Mouse (Mus musculus) 3134 (cell line): ENCODE measurements around the gene Aldh18a1.
"Not testable (repeated sequence)": the region's sequence is repeated elsewhere in the genome, so short reads cannot be mapped to it uniquely, and the experiment has no call there.

Source experiments
- DNase-seq: peaks from one replicate; pipeline ENCODE4 v3.0.0-alpha.2; 2011; ENCODE audit warnings: low spot score; ENCODE audit not compliant: insufficient read length; ENCODE audit errors: extremely low read depth

Gene Aldh18a1

DNA sequence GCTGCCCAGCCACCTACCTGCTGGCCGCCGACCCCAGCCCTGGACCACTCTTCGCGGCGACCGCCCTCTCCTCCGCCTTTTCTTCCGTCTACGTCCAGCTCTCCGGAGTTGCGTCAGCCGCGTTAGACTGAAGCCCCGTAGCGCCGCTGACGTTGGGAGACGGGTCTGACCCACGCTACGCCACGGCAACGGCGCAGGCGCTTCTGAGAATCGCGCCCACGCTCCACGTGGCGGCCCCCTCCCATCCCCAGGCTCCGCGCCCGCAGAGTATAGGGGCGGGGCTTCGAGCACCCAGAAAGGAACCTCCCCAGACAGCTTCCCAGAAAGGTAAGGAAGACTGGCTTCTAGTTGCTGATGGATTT, at the start of gene Aldh18a1:
TSS of gene Aldh18a1 (minus strand) at position 171 of the 362 bp plus-strand sequence.
- DNase-seq, result peak; percentile 96

DNA sequence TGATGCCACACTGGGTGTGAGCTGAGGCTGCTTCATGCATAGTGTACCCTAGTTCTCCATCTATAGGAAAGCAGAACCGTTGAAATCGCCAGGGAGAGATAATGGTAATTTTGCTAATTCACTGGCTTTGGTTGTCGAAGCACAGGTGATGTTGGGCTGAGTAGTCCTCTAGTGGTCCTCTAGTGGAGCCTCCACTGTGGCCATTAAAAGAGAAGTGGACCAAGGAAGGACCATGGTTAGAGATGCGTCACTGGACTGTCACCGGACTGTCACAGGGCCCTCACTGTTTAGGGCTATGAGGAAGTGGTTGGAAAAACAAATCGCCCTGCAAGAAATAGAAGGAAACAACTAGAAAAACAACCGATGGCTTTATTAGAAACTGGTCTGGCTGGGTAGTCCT, 49.3 kb upstream of the Aldh18a1 start:
- DNase-seq, result no peak

DNA sequence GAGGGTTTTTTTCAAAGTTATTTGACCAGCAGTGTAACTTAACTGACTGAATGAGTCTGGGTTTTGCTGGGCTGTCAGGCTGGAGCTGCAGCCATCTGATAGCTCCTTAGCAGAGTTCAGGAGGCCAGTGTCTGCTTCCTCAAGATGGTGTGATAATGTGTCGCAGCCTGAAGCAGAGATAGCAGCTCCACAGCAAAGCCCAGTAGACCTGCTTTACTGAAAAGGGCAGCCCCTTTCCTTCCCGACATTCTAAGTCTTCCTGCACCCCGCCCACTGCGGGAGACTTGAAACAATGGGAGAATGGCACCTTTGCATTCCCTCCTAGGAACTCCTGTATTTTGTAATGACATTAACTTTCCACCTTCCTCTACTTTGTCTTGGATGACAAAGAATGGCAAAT, 48.8 kb upstream of the Aldh18a1 start:
- DNase-seq, result no peak

DNA sequence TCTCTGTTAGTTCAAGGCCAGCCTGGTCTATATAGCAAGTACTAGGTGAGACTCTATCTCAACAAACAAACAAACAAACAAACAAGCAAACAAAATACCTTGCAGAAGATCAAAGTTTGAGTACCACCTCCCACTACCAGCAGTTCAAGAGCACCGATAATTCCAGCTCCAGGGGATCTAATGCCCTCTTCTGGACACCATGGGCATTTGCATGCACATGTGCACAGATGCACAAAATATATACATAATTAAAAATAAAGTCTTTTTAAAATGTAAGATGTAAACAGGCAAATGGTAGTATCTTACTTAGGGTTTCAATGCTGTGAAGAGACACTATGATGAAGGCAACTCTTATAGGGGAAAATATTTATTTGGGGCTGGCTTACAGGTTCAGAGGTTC, 44.9 kb upstream of the Aldh18a1 start:
- no peak for DNase-seq

DNA sequence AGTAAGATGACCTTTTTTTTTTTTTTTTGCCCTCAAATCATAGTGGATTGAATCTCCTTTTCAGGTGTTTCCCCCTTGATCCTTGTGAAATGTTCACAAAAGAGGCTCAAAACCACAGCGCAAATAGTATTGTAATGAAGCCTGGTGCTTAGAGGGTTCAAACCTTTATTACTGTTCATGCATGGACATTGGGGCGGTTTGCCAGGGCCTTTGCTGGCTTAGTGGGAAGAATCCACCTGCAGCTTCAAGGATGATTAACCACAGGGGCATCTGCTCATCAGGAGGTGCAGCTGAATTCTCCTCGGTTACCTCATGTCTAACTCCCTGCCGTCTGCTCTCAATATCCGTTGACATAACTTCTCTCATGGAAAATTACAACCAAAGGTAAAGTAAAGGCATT, 44.4 kb upstream of the Aldh18a1 start:
- DNase-seq, result no peak

DNA sequence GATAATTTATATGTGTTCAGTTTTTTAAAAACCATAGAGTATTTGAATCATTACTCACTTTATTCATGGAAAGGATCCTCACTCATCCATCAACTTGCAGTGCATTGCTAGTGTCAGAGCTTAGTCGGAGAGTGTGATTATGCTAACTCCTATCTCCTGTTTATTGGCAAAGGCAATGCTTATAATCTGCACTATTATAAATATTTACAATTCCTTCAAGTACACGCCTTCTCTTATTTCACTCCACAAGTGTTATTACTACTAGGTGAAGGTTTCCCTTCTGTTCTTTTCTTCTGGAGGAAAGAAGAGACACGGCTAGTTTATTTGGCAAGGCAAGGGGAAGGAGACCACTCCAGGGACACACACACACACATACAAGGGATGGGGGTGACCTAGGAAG, 43.9 kb upstream of the Aldh18a1 start:
- DNase-seq, result no peak

DNA sequence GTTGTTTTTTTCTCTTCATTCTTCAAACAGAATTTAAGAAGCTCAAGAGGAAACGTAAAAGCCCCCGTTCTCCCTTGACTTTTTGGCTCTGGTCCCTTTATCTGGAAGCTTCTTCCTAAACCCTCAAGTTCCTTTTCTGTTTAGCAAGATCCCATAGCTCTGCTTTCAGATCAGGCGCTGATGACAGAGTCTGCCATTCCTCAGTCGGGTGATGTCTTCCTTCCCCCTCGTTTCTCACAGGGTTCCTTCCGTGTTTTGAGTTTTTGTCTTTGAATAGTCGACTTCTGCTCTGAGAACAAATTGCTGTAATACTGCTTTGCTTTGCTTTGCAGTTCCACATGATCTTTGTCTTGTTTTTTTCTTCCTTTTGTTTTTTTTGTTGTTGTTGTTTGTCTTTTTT, 42.3 kb upstream of the Aldh18a1 start:
- no peak for DNase-seq

DNA sequence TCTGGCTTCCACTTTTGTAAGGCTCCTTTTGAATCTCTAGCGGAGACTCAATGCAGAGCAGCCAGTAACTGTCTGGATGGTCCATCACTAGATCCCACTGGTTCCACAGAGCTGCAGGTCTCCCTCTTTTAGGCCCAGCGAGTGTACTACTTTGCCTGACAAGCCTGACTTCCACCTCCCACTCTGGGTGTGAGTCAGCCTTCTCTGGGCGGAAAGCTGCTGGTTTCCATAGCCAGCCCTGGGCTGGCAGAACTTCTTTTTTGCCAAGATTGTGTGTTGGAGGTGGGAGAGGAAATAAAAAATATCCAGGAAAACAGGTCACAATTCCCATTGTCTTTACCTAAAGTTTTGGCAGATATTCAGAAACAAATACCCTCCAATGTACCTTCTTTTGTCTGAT, 41.8 kb upstream of the Aldh18a1 start:
- no peak for DNase-seq

DNA sequence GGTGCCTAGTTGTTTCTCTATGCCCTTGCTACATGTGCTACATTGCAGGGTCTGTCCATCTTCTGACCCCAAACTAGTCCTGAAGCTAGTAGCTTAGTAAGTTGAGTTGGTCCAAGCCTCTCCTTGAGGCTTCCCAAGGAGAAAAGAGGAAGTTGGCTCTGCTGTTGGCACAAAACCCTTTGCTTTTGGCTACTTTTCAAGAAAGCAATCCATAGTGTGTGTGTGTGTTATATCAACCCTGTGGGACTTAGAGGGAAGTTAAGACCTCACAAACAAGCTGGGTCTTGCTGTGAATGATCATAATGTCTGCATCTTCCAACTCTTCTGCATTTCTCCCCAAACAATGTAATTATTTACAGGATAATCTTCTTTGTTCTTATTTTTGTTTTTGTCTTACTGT, 40.7 kb upstream of the Aldh18a1 start:
- DNase-seq, result no peak

DNA sequence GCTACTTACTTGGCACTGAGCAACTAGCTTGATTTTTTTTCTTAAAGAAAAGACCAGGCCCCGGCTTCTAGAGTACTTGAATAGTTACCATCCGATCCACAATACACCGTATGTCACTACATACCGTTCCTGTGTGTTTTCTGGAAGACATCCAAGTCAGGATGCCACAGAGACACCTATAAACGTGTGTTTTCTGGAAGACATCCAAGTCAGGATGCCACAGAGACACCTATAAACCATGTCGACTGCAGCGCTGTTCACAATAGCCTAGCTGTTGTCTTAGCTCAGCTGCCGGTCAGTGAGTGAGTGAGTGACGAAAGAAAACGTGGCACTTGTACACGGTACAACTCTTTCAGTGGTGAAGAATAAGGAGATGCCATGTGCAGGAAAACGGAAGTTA, 37.7 kb upstream of the Aldh18a1 start:
- no peak for DNase-seq

DNA sequence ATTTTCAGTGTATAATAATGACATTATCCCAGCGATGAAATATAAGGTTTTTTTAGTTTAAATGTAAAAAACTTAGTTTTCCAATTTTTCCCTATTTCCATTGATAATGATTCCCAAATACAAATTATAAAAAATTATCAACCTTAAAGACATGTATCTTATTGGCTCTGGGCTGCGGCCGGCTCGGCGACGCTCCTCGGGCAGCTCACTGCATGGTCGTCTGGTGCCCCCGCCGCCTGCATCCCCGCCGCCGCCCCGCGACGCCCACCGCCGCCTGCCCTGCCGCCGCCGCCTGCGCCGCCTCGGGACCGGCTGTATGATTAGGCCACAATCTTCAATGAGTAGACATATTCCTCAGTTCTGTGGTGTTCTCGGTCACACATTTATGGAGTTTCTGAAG, 33.4 kb upstream of the Aldh18a1 start:
- DNase-seq, result not testable (repeated sequence)

DNA sequence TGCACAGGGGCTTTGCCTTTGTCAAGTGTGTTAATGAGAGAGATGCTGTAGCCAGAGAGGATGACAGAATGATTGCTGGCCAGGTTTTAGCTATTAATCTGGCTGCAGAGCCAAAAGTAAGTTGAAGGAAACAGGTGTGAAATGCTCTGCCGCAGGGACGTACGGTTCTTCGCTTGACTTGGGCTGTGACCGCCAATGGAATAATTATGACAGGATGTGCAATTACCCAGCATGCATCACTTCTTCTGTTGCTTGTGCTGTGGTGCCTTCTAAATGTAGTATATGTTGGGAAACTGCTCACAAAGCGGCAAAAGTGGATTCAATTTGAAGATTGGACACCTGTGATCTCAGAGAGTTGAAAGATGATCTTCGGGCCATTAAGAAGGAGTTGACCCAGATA, 27.8 kb upstream of the Aldh18a1 start:
- DNase-seq, result no peak

DNA sequence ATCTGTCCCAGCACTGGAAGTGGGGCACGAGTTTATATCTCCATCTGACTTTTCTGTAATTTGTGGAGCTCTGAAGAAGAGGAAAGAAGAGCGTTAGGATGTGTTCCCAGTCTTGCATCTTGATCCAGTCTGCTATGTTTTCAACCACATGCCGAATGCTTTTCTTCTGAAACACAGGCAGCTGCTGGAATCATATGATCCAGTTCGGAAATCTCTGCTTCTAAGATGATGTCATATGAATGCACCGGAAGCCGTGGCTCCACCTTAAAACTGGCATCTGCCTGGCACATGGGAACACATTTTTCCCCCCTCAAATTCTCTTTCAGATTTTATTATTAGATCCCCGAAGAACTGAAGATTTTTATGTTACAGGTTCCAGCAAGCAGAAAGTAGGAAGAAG, 26.5 kb upstream of the Aldh18a1 start:
- DNase-seq, result no peak

DNA sequence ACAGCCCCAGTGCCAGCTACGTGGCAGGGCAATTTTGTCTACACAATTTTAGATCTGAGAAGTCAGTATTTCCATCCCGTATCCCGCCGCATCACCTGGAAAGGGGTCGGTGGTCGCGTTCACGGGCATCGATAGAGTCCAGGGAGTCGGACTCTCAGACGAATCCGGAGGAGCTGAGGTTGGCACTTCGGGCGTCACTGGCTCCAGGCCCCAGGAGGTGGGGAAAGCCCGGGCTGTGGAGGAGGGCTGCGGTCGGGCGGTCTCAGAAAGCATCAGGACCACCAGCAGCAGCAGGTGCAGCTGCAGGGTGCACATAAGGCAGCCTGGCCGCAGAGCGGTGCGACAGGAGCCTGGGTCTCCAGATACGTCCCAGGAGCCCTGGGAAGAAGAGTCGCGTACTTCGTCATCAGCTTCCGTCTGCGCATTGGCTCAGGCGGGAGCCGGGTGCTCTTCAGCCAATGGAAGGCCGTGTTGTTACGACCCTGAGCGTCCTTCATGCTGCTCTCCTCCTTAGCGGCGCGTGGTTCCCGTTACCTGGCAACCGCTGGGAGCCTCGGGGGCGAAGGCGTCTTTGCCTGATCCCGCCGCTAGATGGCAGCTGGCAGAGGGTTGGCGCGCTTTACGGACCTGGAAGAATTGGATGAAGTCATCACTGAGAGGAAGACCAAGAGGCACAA, 23.7 kb upstream of the Aldh18a1 start, which contains the start of the genes Tctn3 and Entpd1:
TSS of gene Tctn3 (minus strand) at position 404 of the 677 bp plus-strand sequence.
TSS of gene Entpd1 (plus strand) at position 537 of the 677 bp plus-strand sequence.
- DNase-seq, result peak; percentile 99

DNA sequence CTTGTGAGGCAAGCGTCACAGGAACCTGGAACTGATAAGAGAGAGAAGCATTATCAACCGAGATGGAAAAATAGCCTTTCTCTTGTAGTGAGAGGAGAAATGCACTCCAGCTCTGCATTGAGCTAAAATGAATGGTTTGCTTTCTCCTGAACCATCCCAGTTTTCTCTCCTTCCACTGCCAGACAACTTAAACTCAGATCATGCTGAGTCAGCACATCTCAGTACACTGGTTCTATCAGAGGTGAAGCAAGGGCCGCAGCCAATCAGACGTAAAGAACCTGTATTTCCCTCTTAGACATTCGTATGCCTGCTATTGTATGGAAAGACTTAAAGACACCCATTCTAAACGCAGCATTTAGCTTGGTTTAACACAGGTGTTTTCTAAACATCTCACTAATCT, 19.4 kb upstream of the Aldh18a1 start:
- DNase-seq, result no peak

DNA sequence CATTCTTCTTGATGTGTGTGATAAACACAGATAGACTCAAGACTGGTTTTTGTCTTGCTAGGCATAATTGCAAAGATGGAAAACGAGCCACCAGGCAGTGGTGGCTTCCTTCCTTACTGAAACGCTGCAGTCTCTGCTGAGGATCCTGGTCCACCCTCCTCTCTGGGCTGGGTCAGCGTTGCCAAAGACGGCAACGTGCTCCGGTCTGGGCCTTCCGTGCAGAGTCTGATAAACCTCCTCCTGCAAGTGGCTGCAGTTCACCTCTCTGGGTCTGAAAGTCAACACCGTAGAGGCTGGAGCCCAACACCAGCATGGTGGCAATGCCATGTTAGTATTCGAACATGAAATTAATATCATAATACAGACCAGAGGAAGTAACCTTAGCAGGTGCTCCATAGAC, 16.9 kb upstream of the Aldh18a1 start:
- no peak for DNase-seq

DNA sequence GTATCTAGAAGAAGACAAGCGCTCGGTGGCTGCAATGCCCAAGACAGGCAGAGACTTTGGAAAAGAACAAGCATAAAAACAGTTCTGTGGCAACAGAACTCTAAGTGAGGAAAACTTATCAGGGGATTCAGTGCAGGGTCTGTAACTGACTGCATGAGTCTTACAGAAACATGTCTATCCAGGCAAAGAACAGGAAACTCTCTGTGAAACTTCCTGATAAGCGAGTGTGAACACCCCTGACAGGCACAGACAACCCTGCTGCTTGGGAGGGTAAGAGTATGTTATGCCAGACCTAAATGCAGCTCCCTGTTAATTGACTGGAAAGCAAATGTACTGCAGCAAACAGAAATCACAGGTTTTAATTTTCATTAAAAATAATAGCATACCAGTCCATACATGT, 13.6 kb upstream of the Aldh18a1 start:
- DNase-seq, result no peak

DNA sequence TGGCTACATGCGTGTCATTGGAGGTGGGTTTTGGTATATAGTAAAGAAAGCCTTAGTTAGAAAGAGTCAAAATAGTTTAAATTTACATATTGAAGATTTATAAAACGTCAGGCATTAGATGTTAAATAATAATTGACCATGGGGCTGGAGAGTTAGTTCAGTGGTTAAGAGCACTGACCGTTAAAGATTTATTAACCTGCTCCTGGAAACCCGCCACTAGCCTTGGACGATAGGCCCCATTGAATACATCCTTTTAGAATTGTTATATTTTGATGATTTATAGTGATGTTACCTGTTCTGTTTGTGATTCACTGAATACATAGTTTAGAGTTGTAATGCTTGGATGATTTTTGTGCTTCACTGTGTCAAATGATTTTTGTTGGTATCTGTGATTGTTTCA, 12.6 kb upstream of the Aldh18a1 start:
- not testable (repeated sequence) for DNase-seq

DNA sequence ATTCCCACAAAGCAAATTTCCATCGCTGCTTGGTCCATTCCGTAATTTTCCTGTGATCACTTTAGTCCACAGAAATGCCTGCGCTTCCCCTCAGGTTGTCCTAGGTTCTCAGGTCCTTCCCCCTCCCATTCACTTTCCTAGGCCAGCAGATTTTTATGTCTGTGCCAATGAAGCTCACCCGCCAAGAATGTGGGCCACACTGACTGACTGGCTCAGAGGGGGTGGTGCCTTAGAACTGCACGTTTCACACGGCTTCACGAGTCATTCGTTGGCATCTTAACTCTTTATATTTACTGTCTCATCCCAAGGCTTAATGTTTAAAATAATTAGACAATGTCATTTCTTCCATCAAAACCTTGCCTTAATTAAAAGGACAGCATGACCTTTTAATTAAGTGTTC, 7.6 kb upstream of the Aldh18a1 start:
- peak; percentile 50 for DNase-seq

DNA sequence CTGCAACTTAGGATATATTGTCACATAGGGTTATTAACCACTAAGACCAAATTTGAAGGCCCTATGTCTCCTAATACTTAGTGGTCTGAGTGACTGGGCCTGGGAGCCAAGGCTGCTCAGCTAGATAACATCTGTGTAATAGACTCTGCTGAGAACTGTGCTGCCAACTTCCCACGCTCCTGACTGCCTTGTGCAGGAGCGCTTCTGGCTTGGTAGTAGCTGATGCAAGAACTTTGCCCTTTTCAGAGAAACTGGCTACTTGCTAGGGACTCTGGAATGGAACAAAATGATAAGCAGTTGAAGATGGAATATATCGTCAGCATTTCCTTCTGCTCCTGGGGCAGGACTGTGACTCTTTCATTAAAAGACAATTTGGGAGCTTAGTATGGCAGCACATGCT, 7.0 kb upstream of the Aldh18a1 start:
- no peak for DNase-seq

DNA sequence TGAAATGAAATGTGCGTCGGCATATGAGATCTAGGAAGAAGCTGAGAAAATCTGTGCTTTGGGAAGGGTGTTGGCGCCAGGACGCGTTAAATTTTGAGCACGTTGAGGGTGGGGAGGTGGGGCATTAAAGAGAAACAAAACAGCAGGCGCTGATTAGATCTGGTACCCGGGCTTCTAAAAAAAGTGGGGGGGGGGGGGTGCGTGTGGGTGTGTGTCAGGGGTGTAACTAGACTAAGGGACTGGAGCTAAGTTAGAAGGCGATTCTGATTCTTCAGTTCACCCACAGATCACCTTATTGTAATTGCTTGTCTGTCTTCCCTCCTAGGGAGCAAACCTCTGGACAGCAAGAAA, 1.2 kb upstream of the Aldh18a1 start:
- no peak for DNase-seq

DNA sequence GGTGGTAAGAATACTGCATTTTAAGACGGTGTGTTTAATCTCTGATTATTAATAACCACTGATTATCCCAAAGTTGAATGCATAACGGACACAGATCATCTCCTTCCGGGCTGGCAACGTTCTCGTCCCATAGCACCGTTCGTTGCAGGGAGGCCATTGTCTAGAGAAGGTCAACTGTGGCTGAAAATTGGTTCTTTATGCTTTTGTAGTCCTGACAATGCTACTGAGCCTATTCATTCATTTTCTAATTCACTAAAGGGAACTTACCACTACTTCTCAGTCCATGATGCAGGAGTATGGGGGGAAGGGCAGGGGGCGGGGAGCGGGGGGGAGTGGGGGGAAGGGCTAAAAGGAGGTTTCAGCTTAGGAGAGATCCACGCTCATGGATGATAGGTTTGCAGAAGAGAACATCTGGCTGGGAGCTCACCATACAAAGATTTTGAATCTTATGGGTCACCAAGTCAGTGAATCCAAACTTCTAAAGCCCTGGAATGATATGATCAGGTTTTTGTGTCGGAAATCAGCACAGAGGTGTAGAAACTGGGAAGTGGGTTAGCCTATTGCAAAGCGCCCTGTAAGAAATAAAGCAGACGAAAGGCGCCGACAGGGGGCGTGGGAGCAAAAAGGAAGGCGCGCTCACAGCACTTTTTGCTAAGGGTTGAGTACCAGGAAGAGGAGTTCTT, 725 bp upstream of the Aldh18a1 start:
- DNase-seq, result peak; percentile 78
